Mouse (Mus musculus): ENCODE measurements around the gene Baz1b. TPM values are rescaled to one million over a fixed set of nuclear protein-coding genes. Genes with fewer than 3 reads are reported as not detected.

Baz1b gene
- polyA plus RNA-seq, 1 experiment from 2014 or later = 37.0 TPM

- H3K4me1 ChIP-seq (replicated peaks; ENCODE audit: control insufficient read depth, insufficient read depth, low read length) = peaks cover 24% of the 10 kb centered on the region
- ATAC-seq (ENCODE audit: low FRiP score) = no peak
- no peak for DNase-seq (ENCODE audit: low spot score)
- H3K27me3 ChIP-seq (ENCODE audit: control insufficient read depth, insufficient read depth, low read length) = no peaks in the 10 kb centered on the region
- H3K4me3 ChIP-seq (replicated peaks; ENCODE audit: low read length) = peak overlapping the region; percentile 82
- H3K9me3 ChIP-seq (ENCODE audit: control insufficient read depth, low read length) = no peaks in the 10 kb centered on the region
- 21% methylated on average over 10 of the region's 10 CpGs for WGBS
- H3K27ac ChIP-seq = peak overlapping the region; percentile 93
- H3K9ac ChIP-seq = peak overlapping the region; percentile 90
- H3K4me2 ChIP-seq (replicated peaks) = peak overlapping the region; percentile 62
- peaks cover 23% of the 10 kb centered on the region for H3K36me3 ChIP-seq (replicated peaks; ENCODE audit: control insufficient read depth, insufficient read depth)
These were observed 838 bp upstream of the Baz1b start for GRCm38 (mm10) chr5:135186231-135186620.

GRCm38 (mm10) chr5:135187349-135188213, 517 bp downstream of the Baz1b start:
- Histone ChIP-seq H3K36me3 (replicated peaks; ENCODE audit: control insufficient read depth, insufficient read depth) (peaks cover 10% of the 10 kb centered on the region), H3K27ac (peak overlapping the region; percentile 93), H3K27me3 (ENCODE audit: control insufficient read depth, insufficient read depth, low read length) (no peaks in the 10 kb centered on the region), H3K4me2 (replicated peaks) (peak overlapping the region; percentile 62), H3K9me3 (ENCODE audit: control insufficient read depth, low read length) (no peaks in the 10 kb centered on the region), H3K4me3 (replicated peaks; ENCODE audit: low read length) (peak overlapping the region; percentile 82), H3K9ac (peak overlapping the region; percentile 90), H3K4me1 (replicated peaks; ENCODE audit: control insufficient read depth, insufficient read depth, low read length) (peaks cover 27% of the 10 kb centered on the region)
- under 1% methylated on average over 88 of the region's 102 CpGs for WGBS
- DNase-seq (ENCODE audit: low spot score) (peak; percentile 34), ATAC-seq (ENCODE audit: low FRiP score) (peak; percentile 64)

GRCm38 (mm10) chr5:135188214-135188554, 1.1 kb downstream of the Baz1b start:
- no peaks in the 10 kb centered on the region for H3K9me3 ChIP-seq (ENCODE audit: control insufficient read depth, low read length)
- peak overlapping the region; percentile 90 for H3K9ac ChIP-seq
- peaks cover 4% of the 10 kb centered on the region; the same call in 1 of the 2 replicates for H3K36me3 ChIP-seq (replicated peaks; ENCODE audit: control insufficient read depth, insufficient read depth)
- peak overlapping the region; percentile 82 for H3K4me3 ChIP-seq (replicated peaks; ENCODE audit: low read length)
- 1% methylated on average over 8 of the region's 8 CpGs for WGBS
- H3K4me2 ChIP-seq (replicated peaks) = peak overlapping the region; percentile 62
- peak overlapping the region; percentile 93; the same call in 1 of the 2 replicates for H3K27ac ChIP-seq
- no peaks in the 10 kb centered on the region for H3K27me3 ChIP-seq (ENCODE audit: control insufficient read depth, insufficient read depth, low read length)
- ATAC-seq (ENCODE audit: low FRiP score) (no peak), DNase-seq (ENCODE audit: low spot score) (no peak)
- peaks cover 27% of the 10 kb centered on the region for H3K4me1 ChIP-seq (replicated peaks; ENCODE audit: control insufficient read depth, insufficient read depth, low read length)

GRCm38 (mm10) chr5:135189281-135190022, 2.4 kb downstream of the Baz1b start:
- Histone ChIP-seq H3K27ac (no peak overlapping the region), H3K4me3 (replicated peaks; ENCODE audit: low read length) (peak overlapping the region; percentile 82), H3K4me2 (replicated peaks) (peak overlapping the region; percentile 62), H3K9me3 (ENCODE audit: control insufficient read depth, low read length) (no peaks in the 10 kb centered on the region), H3K9ac (peak overlapping the region; percentile 90), H3K4me1 (replicated peaks; ENCODE audit: control insufficient read depth, insufficient read depth, low read length) (peaks cover 27% of the 10 kb centered on the region), H3K36me3 (replicated peaks; ENCODE audit: control insufficient read depth, insufficient read depth) (peaks cover 6% of the 10 kb centered on the region; the same call in 1 of the 2 replicates), H3K27me3 (ENCODE audit: control insufficient read depth, insufficient read depth, low read length) (no peaks in the 10 kb centered on the region)
- DNase-seq (ENCODE audit: low spot score) (no peak), ATAC-seq (ENCODE audit: low FRiP score) (no peak)
- WGBS = 54% methylated on average over 2 of the region's 2 CpGs

- Histone ChIP-seq H3K4me1 (replicated peaks; ENCODE audit: control insufficient read depth, insufficient read depth, low read length) (peaks cover 22% of the 10 kb centered on the region), H3K36me3 (replicated peaks; ENCODE audit: control insufficient read depth, insufficient read depth) (peaks cover 25% of the 10 kb centered on the region), H3K27ac (no peak overlapping the region), H3K27me3 (ENCODE audit: control insufficient read depth, insufficient read depth, low read length) (no peaks in the 10 kb centered on the region), H3K4me2 (replicated peaks) (0 out of 2 replicates have a peak overlapping the region, but pooled peaks have one; percentile 10), H3K4me3 (replicated peaks; ENCODE audit: low read length) (no peak overlapping the region), H3K9ac (no peak overlapping the region), H3K9me3 (ENCODE audit: control insufficient read depth, low read length) (no peaks in the 10 kb centered on the region)
- no peak for ATAC-seq (ENCODE audit: low FRiP score)
- 42% methylated on average over 2 of the region's 2 CpGs for WGBS
- peak; percentile 79 for DNase-seq (ENCODE audit: low spot score)
These were observed 4.6 kb downstream of the Baz1b start for GRCm38 (mm10) chr5:135191620-135192019.

GRCm38 (mm10) chr5:135192431-135192830, 5.4 kb downstream of the Baz1b start:
- Histone ChIP-seq H3K4me3 (replicated peaks; ENCODE audit: low read length) (no peak overlapping the region), H3K9me3 (ENCODE audit: control insufficient read depth, low read length) (no peaks in the 10 kb centered on the region), H3K27me3 (ENCODE audit: control insufficient read depth, insufficient read depth, low read length) (no peaks in the 10 kb centered on the region), H3K36me3 (replicated peaks; ENCODE audit: control insufficient read depth, insufficient read depth) (peaks cover 31% of the 10 kb centered on the region), H3K4me1 (replicated peaks; ENCODE audit: control insufficient read depth, insufficient read depth, low read length) (peaks cover 22% of the 10 kb centered on the region), H3K4me2 (replicated peaks) (no peak overlapping the region), H3K27ac (no peak overlapping the region), H3K9ac (0 out of 2 replicates have a peak overlapping the region, but pooled peaks have one; percentile 16)
- WGBS = 92% methylated on average over 1 of the region's 1 CpGs
- ATAC-seq (ENCODE audit: low FRiP score) = no peak
- DNase-seq (ENCODE audit: low spot score) = no peak

GRCm38 (mm10) chr5:135196367-135196766, 9.3 kb downstream of the Baz1b start:
- no peak overlapping the region for H3K9ac ChIP-seq
- WGBS = 89% methylated on average over 6 of the region's 6 CpGs
- no peak overlapping the region for H3K4me2 ChIP-seq (replicated peaks)
- H3K27me3 ChIP-seq (ENCODE audit: control insufficient read depth, insufficient read depth, low read length) = no peaks in the 10 kb centered on the region
- H3K36me3 ChIP-seq (replicated peaks; ENCODE audit: control insufficient read depth, insufficient read depth) = peaks cover 60% of the 10 kb centered on the region
- H3K4me3 ChIP-seq (replicated peaks; ENCODE audit: low read length) = no peak overlapping the region
- DNase-seq (ENCODE audit: low spot score) (no peak), ATAC-seq (ENCODE audit: low FRiP score) (no peak)
- H3K9me3 ChIP-seq (ENCODE audit: control insufficient read depth, low read length) = no peaks in the 10 kb centered on the region
- no peak overlapping the region for H3K27ac ChIP-seq
- H3K4me1 ChIP-seq (replicated peaks; ENCODE audit: control insufficient read depth, insufficient read depth, low read length) = peaks cover 2% of the 10 kb centered on the region; the same call in 1 of the 2 replicates

- Histone ChIP-seq H3K4me3 (replicated peaks; ENCODE audit: low read length) (no peak overlapping the region), H3K9ac (no peak overlapping the region), H3K27ac (no peak overlapping the region), H3K9me3 (ENCODE audit: control insufficient read depth, low read length) (no peaks in the 10 kb centered on the region), H3K4me1 (replicated peaks; ENCODE audit: control insufficient read depth, insufficient read depth, low read length) (no peaks in the 10 kb centered on the region), H3K4me2 (replicated peaks) (no peak overlapping the region), H3K27me3 (ENCODE audit: control insufficient read depth, insufficient read depth, low read length) (no peaks in the 10 kb centered on the region), H3K36me3 (replicated peaks; ENCODE audit: control insufficient read depth, insufficient read depth) (peaks cover 79% of the 10 kb centered on the region)
- ATAC-seq (ENCODE audit: low FRiP score) (no peak), DNase-seq (ENCODE audit: low spot score) (no peak)
- WGBS = 90% methylated on average over 3 of the region's 3 CpGs
These were observed 15.7 kb downstream of the Baz1b start for GRCm38 (mm10) chr5:135202763-135203162.

- ATAC-seq (ENCODE audit: low FRiP score) (no peak), DNase-seq (ENCODE audit: low spot score) (no peak)
- no peak overlapping the region for H3K27ac ChIP-seq
- H3K36me3 ChIP-seq (replicated peaks; ENCODE audit: control insufficient read depth, insufficient read depth) = peaks cover 86% of the 10 kb centered on the region
- no peak overlapping the region for H3K9ac ChIP-seq
- H3K27me3 ChIP-seq (ENCODE audit: control insufficient read depth, insufficient read depth, low read length) = no peaks in the 10 kb centered on the region
- H3K4me1 ChIP-seq (replicated peaks; ENCODE audit: control insufficient read depth, insufficient read depth, low read length) = no peaks in the 10 kb centered on the region
- H3K9me3 ChIP-seq (ENCODE audit: control insufficient read depth, low read length) = no peaks in the 10 kb centered on the region
- WGBS = 94% methylated on average over 1 of the region's 1 CpGs
- H3K4me2 ChIP-seq (replicated peaks) = no peak overlapping the region
- H3K4me3 ChIP-seq (replicated peaks; ENCODE audit: low read length) = no peak overlapping the region
These were observed 21.1 kb downstream of the Baz1b start for GRCm38 (mm10) chr5:135208197-135208596.
